Mouse (Mus musculus): Measurements from ENCODE around the gene St7.

DNA sequence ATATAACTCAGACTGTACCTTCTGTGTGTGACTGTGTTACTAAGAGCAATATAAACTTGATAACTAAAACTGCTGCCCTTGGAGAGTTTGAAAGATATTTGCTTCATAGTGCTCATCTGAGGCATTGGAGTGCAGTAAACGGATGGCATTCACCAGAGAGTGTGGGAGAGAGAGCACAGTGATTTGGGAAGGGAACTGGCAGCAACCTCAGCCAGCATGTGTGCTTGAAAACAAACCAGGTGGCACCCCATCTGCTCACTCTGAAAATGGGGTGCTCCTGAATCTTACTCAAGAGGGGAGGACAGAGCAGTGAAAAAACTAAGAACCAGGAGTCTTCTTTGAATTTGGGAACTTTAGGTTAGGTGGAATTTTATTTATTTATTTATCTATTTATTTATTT, 35.4 kb upstream of the St7 start:
- TF ChIP-seq CTCF (IDR thresholded peaks at IDR 0.05): no peak
- no peak for TF ChIP-seq EP300 (IDR thresholded peaks at IDR 0.05)

All from lung, postnatal 0 days (tissue).